Mouse (Mus musculus) A20 (cell line): ENCODE results near the gene Tas2r109.
"Not testable (repeated sequence)": the region's sequence is repeated elsewhere in the genome, so short reads cannot be mapped to it uniquely, and the experiment has no call there.

Experiments used
- DNase-seq: peaks from one replicate; pipeline ENCODE4 v3.0.0-alpha.2; 2011; ENCODE audit warnings: low read depth, low spot score

Gene Tas2r109

GRCm38 (mm10) chr6:132980865-132981264 is at the start of gene Tas2r109:
Tas2r109 (minus strand) TSS chr6:132980965.
- DNase-seq, result no peak

- DNase-seq, result no peak
These were observed 22.9 kb downstream of the Tas2r109 start, which contains the start of gene Tas2r131 for GRCm38 (mm10) chr6:132957819-132958218. Tas2r131 (minus strand) TSS chr6:132957919.

- no peak for DNase-seq
These were observed 30.0 kb downstream of the Tas2r109 start, which contains the start of gene Tas2r129 for GRCm38 (mm10) chr6:132950802-132951201. Tas2r129 (plus strand) TSS chr6:132951102.

DNA sequence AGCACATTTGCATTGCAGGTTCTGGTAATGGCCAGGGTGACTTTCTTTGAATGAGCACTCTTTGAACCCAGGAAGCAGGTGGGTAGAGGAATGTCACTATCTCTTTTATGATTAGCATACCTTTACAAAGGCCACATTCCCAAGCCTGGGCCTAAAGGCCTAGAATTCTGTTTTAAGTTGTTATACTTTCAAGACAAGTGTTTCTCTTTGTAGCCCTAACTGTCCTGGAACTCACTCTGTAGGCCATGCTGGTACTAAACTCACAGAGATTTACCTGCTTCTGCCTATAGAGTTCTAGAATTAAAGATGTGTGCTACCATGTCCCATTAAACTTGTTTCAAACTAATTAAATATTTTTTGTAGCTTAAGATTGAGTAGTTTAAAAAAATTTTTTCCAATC is 39.4 kb downstream of the Tas2r109 start:
- DNase-seq, result not testable (repeated sequence)
